Mouse (Mus musculus): ENCODE results near the gene Akr1d1. TPM values are rescaled to one million over a fixed set of nuclear protein-coding genes. Genes with fewer than 3 reads are reported as not detected.

Akr1d1 gene
- polyA plus RNA-seq, 1 experiment = not detected

Other genes with a start within 250 kb of the Akr1d1 start
- 1.5 and 2.7 TPM in 2 replicates for gene Dgki, start 230.0 kb upstream of the Akr1d1 start, polyA plus RNA-seq (2012; rRNA removed)
- gene Creb3l2, start 88.0 kb upstream of the Akr1d1 start, polyA plus RNA-seq (2012; rRNA removed) = 35.0 and 42.5 TPM in 2 replicates

Data from urinary bladder, adult 2 months (tissue).